Mouse (Mus musculus) liver, embryonic 12.5 days (tissue): ENCODE results near the gene Eif2b2. TPM values are rescaled to one million over a fixed set of nuclear protein-coding genes. Genes with fewer than 3 reads are reported as not detected.

Experiments used
- ATAC-seq: fragments of 200-750 bp; cut with Nextera tagmentation; 2 replicates; pipeline ENCODE4 v1.8.0; 2017; ENCODE audit warnings: moderate number of reproducible peaks, mild to moderate bottlenecking, moderate library complexity
- H3K27ac ChIP-seq: fragments of 300-500 bp; sonication (generic); 2 replicates; pipeline ENCODE4 v1.5.1; 2016; ENCODE audit warnings: mild to moderate bottlenecking
- H3K27me3 ChIP-seq: fragments of 300-500 bp; sonication (generic); replicated peaks from 2 replicates; pipeline ENCODE4 v1.6.1; 2016; ENCODE audit warnings: mild to moderate bottlenecking, moderate library complexity
- H3K36me3 ChIP-seq: fragments of 300-500 bp; sonication (generic); 2 replicates; pipeline ENCODE4 v1.6.1; 2016; ENCODE audit warnings: mild to moderate bottlenecking, moderate library complexity
- H3K4me1 ChIP-seq: fragments of 300-500 bp; sonication (generic); 2 replicates; pipeline ENCODE4 v1.6.1; 2016
- H3K4me2 ChIP-seq: fragments of 300-500 bp; sonication (generic); 2 replicates; pipeline ENCODE4 v1.6.1; 2016; ENCODE audit warnings: mild to moderate bottlenecking, moderate library complexity
- H3K4me3 ChIP-seq: fragments of 300-500 bp; sonication (generic); 2 replicates; pipeline ENCODE4 v1.5.1; 2016; ENCODE audit warnings: mild to moderate bottlenecking, moderate library complexity
- H3K9ac ChIP-seq: fragments of 300-500 bp; sonication (generic); 2 replicates; pipeline ENCODE4 v1.6.1; 2016; ENCODE audit warnings: mild to moderate bottlenecking, moderate library complexity
- H3K9me3 ChIP-seq: fragments of 300-500 bp; sonication (generic); replicated peaks from 2 replicates; pipeline ENCODE4 v1.6.1; 2016; ENCODE audit warnings: mild to moderate bottlenecking, moderate library complexity
- WGBS: fragments of 180-500 bp; shearing (Covaris S2); methylation state at CpG from one replicate; pipeline ENCODE4 v1.1.7; 2016; ENCODE audit not compliant: insufficient replicate concordance; 5-methylcytosine and 5-hydroxymethylcytosine counted together
- microRNA-seq: library from miRNA; unstranded; fragments of <30 nt; microRNA quantifications from one replicate; pipeline ENCODE4, GENCODE M21; 2017
- polyA plus RNA-seq: library from polyadenylated mRNA; unstranded; fragments of >200 nt; fragmentation: Nextera tagmentation; extraction: Ambion mirVana; gene quantifications from 2 replicates; pipeline ENCODE4 v1.2.1, GENCODE M21; 2016

The Eif2b2 gene
- polyA plus RNA-seq, 1 experiment from 2014 or later, result 60.9 TPM

- whole genome bisulfite sequencing, result 61% methylated on average over 5 of the region's 5 CpGs
- Histone ChIP-seq H3K4me2 (no peak overlapping the region), H3K9ac (no peak overlapping the region), H3K9me3 (no peaks in the 10 kb centered on the region), H3K36me3 (peaks cover 15% of the 10 kb centered on the region), H3K27ac (no peak overlapping the region), H3K4me3 (no peak overlapping the region), H3K27me3 (no peaks in the 10 kb centered on the region), H3K4me1 (no peaks in the 10 kb centered on the region)
- no peak for ATAC-seq
Measured at GRCm38 (mm10) chr12:85263190-85263589, 43.9 kb downstream of the Eif2b2 start.

GRCm38 (mm10) chr12:85264531-85264930 lies 45.2 kb downstream of the Eif2b2 start:
- Histone ChIP-seq H3K9ac (no peak overlapping the region), H3K9me3 (no peaks in the 10 kb centered on the region), H3K4me1 (no peaks in the 10 kb centered on the region), H3K4me2 (no peak overlapping the region), H3K36me3 (peaks cover 15% of the 10 kb centered on the region; the same call in 1 of the 2 replicates), H3K27ac (no peak overlapping the region), H3K4me3 (no peak overlapping the region), H3K27me3 (no peaks in the 10 kb centered on the region)
- no peak for ATAC-seq
- 84% methylated on average over 8 of the region's 8 CpGs for WGBS

GRCm38 (mm10) chr12:85264940-85265339 lies 45.7 kb downstream of the Eif2b2 start:
- 67% methylated on average over 7 of the region's 7 CpGs for WGBS
- no peaks in the 10 kb centered on the region for H3K9me3 ChIP-seq
- no peak overlapping the region for H3K4me3 ChIP-seq
- ATAC-seq, result no peak
- no peaks in the 10 kb centered on the region for H3K27me3 ChIP-seq
- H3K4me2 ChIP-seq, result no peak overlapping the region
- H3K27ac ChIP-seq, result no peak overlapping the region
- peaks cover 15% of the 10 kb centered on the region; the same call in 1 of the 2 replicates for H3K36me3 ChIP-seq
- peaks cover 2% of the 10 kb centered on the region for H3K4me1 ChIP-seq
- H3K9ac ChIP-seq, result no peak overlapping the region

GRCm38 (mm10) chr12:85266248-85266647 lies 47.0 kb downstream of the Eif2b2 start:
- H3K36me3 ChIP-seq, result peaks cover 15% of the 10 kb centered on the region; the same call in 1 of the 2 replicates
- no peaks in the 10 kb centered on the region for H3K27me3 ChIP-seq
- no peaks in the 10 kb centered on the region for H3K9me3 ChIP-seq
- H3K9ac ChIP-seq, result no peak overlapping the region
- H3K4me1 ChIP-seq, result peaks cover 12% of the 10 kb centered on the region
- H3K4me2 ChIP-seq, result no peak overlapping the region
- no peak overlapping the region for H3K27ac ChIP-seq
- no peak overlapping the region for H3K4me3 ChIP-seq
- WGBS, result 66% methylated on average over 3 of the region's 3 CpGs
- ATAC-seq, result no peak

- Histone ChIP-seq H3K27me3 (no peaks in the 10 kb centered on the region), H3K4me3 (peak overlapping the region; percentile 76), H3K36me3 (peaks cover 25% of the 10 kb centered on the region), H3K9me3 (no peaks in the 10 kb centered on the region), H3K4me1 (peaks cover 33% of the 10 kb centered on the region), H3K9ac (peak overlapping the region; percentile 75), H3K27ac (peak overlapping the region; percentile 75), H3K4me2 (peak overlapping the region; percentile 77)
- ATAC-seq, result no peak
- 49% methylated on average over 3 of the region's 3 CpGs for WGBS
Measured at GRCm38 (mm10) chr12:85269821-85270220, 50.5 kb downstream of the Eif2b2 start.

- 3% methylated on average over 35 of the region's 35 CpGs for WGBS
- peaks cover 30% of the 10 kb centered on the region for H3K36me3 ChIP-seq
Measured at GRCm38 (mm10) chr12:85270319-85270718, 51.0 kb downstream of the Eif2b2 start, which contains the start of gene Mlh3. Gene Mlh3 (minus strand): TSS chr12:85270599.

GRCm38 (mm10) chr12:85271132-85271842 lies 52.0 kb downstream of the Eif2b2 start:
- peak overlapping the region; percentile 77 for H3K4me2 ChIP-seq
- H3K27me3 ChIP-seq, result no peaks in the 10 kb centered on the region
- H3K36me3 ChIP-seq, result peaks cover 39% of the 10 kb centered on the region
- ATAC-seq, result no peak
- H3K4me3 ChIP-seq, result no peak overlapping the region
- WGBS, result 54% methylated on average over 7 of the region's 7 CpGs
- H3K9ac ChIP-seq, result 0 out of 2 replicates have a peak overlapping the region, but pooled peaks have one; percentile 24
- no peaks in the 10 kb centered on the region for H3K9me3 ChIP-seq
- peaks cover 33% of the 10 kb centered on the region for H3K4me1 ChIP-seq
- peak overlapping the region; percentile 18; the same call in 1 of the 2 replicates for H3K27ac ChIP-seq

More at GRCm38 (mm10) chr12:85270319-85270718, 51.0 kb downstream of the Eif2b2 start, which contains the start of gene Mlh3:
- Histone ChIP-seq H3K27ac (peak within 1 kb of the TSS; percentile 75), H3K9ac (peak within 1 kb of the TSS; percentile 75), H3K4me1 (peaks cover 33% of the 10 kb centered on the region), H3K4me3 (peak within 1 kb of the TSS; percentile 76), H3K27me3 (no peaks in the 10 kb centered on the region), H3K9me3 (no peaks in the 10 kb centered on the region), H3K4me2 (peak within 1 kb of the TSS; percentile 77)
- ATAC-seq, result peak; percentile 89

GRCm38 (mm10) chr12:85271843-85272206 lies 52.5 kb downstream of the Eif2b2 start:
- H3K27me3 ChIP-seq, result no peaks in the 10 kb centered on the region
- ATAC-seq, result peak; percentile 60
- H3K27ac ChIP-seq, result no peak overlapping the region
- WGBS, result 60% methylated on average over 4 of the region's 4 CpGs
- H3K4me3 ChIP-seq, result no peak overlapping the region
- peaks cover 44% of the 10 kb centered on the region for H3K36me3 ChIP-seq
- no peaks in the 10 kb centered on the region for H3K9me3 ChIP-seq
- H3K9ac ChIP-seq, result no peak overlapping the region
- H3K4me2 ChIP-seq, result no peak overlapping the region
- peaks cover 33% of the 10 kb centered on the region for H3K4me1 ChIP-seq

GRCm38 (mm10) chr12:85273508-85273907 lies 54.2 kb downstream of the Eif2b2 start:
- H3K4me2 ChIP-seq, result no peak overlapping the region
- no peak overlapping the region for H3K9ac ChIP-seq
- H3K27me3 ChIP-seq, result no peaks in the 10 kb centered on the region
- peaks cover 42% of the 10 kb centered on the region for H3K36me3 ChIP-seq
- no peak for ATAC-seq
- no peaks in the 10 kb centered on the region for H3K9me3 ChIP-seq
- peaks cover 45% of the 10 kb centered on the region for H3K4me1 ChIP-seq
- 73% methylated on average over 10 of the region's 10 CpGs for WGBS
- H3K27ac ChIP-seq, result no peak overlapping the region
- H3K4me3 ChIP-seq, result no peak overlapping the region

Small RNA genes lying within 50 kb of the gene (microRNA-seq; reads per million reads assigned to microRNA genes)
- gene Mir6938, result not detected

Other genes with a start within 250 kb of the Eif2b2 start
- 136 and 138 TPM in 2 replicates for gene Fcf1, start 248.6 kb upstream of the Eif2b2 start, polyA plus RNA-seq
- 19.1 and 20.2 TPM in 2 replicates for gene Arel1, start 248.6 kb upstream of the Eif2b2 start, polyA plus RNA-seq
- 12.4 and 13.7 TPM in 2 replicates for gene Ylpm1, start 223.2 kb upstream of the Eif2b2 start, polyA plus RNA-seq
- gene Prox2, start 108.7 kb upstream of the Eif2b2 start, polyA plus RNA-seq, result 3.9 and 4.1 TPM in 2 replicates
- gene Dlst, start 108.6 kb upstream of the Eif2b2 start, polyA plus RNA-seq, result 99.5 and 104 TPM in 2 replicates
- gene Rps6kl1, start 68.2 kb upstream of the Eif2b2 start, polyA plus RNA-seq, result 0.57 and 0.60 TPM in 2 replicates
- gene Pgf, start 41.7 kb upstream of the Eif2b2 start, polyA plus RNA-seq, result 0.97 and 1.6 TPM in 2 replicates
- 4.0 and 4.4 TPM in 2 replicates for gene Mlh3, start 51.1 kb downstream of the Eif2b2 start, polyA plus RNA-seq
- gene Acyp1, start 69.0 kb downstream of the Eif2b2 start, polyA plus RNA-seq, result 76.1 and 78.7 TPM in 2 replicates
- 0.12 and 0.14 TPM in 2 replicates for gene Zc2hc1c, start 69.1 kb downstream of the Eif2b2 start, polyA plus RNA-seq
- 11.6 and 12.1 TPM in 2 replicates for gene Nek9, start 119.9 kb downstream of the Eif2b2 start, polyA plus RNA-seq
- gene Tmed10, start 155.4 kb downstream of the Eif2b2 start, polyA plus RNA-seq, result 194 and 195 TPM in 2 replicates